Mouse (Mus musculus) olfactory bulb, adult 2 months (tissue): ENCODE measurements around the gene Pum3.

Experiments used
- CTCF ChIP-seq: fragments of 200-500 bp; IDR thresholded peaks from 2 replicates; pipeline ENCODE4 v1.5.1; 2012; ENCODE audit warnings: low read depth, mild to moderate bottlenecking, low read length, moderate library complexity; ENCODE audit not compliant: insufficient read depth
- POLR2A ChIP-seq: fragments of 200-500 bp; IDR thresholded peaks from 2 replicates; pipeline ENCODE4 v1.6.1; 2012; ENCODE audit warnings: mild to moderate bottlenecking, low read depth, low read length, moderate library complexity; ENCODE audit not compliant: insufficient read depth

- TF ChIP-seq CTCF (no peak), POLR2A (no peak)
These were observed 17.9 kb upstream of the Pum3 start for GRCm38 (mm10) chr19:27447515-27447914.
